Mouse (Mus musculus): Measurements from ENCODE around the gene Hbs1l. TPM values are rescaled to one million over a fixed set of nuclear protein-coding genes. Genes with fewer than 3 reads are reported as not detected.

The Hbs1l gene
- polyA plus RNA-seq, 1 experiment from 2014 or later, result 109 TPM

DNA sequence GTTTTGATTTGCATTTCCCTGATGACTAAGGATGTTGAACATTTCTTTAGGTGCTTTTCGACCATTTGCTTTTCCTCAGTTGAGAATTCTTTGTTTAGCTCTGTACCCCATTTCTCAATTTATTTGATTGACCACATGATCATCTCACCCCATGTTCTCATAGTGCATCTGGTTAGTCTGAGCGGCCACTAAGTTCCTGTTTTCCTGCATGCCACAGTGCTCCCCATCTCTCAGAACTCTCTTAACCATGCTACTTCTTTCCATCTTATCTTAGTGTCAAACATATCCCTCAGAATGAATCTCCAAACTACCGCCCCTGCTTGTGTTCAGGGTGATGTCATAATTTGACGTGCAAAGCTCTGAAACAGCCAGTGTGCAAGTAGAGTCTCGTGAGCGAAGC is 30.6 kb downstream of the Hbs1l start:
- Histone ChIP-seq H3K4me1 (ENCODE audit: control insufficient read depth, insufficient read depth, low read length) (no peaks in the 10 kb centered on the region), H3K9me3 (ENCODE audit: control insufficient read depth, low read length) (no peaks in the 10 kb centered on the region)
- 92% methylated on average over 6 of the region's 6 CpGs for WGBS

DNA sequence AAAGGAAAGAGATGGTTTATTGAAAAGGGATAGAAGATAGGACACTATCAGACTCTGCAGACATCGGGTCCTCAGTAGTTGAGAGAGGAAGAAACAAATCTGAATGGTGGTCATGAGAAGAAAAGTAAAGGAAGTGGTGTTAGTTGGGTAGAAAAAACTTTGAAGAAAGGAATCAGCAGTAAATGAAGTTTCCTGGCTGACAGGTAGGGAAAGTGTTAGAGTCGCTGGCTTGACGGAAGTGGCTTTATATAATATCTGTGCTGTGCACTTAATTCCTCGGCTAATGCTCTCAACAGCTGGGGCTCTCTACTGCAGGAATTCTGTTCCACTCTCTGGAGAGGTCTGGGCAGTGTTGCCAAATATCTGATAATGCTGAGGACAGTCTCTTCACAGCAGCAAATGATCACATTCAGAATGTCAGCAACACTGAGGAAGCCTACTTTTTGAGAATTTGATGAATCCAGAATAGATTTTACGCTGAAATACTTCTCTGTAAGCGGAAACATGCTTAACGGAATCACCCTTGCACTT is 31.9 kb downstream of the Hbs1l start:
- ATAC-seq (ENCODE audit: low FRiP score, low TSS enrichment), result no peak
- H3K4me2 ChIP-seq (replicated peaks; ENCODE audit: low read depth, low read length), result no peak overlapping the region
- WGBS, result 84% methylated on average over 7 of the region's 7 CpGs
- H3K27ac ChIP-seq (ENCODE audit: low read depth, low read length), result no peak overlapping the region
- H3K4me1 ChIP-seq (ENCODE audit: control insufficient read depth, insufficient read depth, low read length), result no peaks in the 10 kb centered on the region
- H3K4me3 ChIP-seq (ENCODE audit: low read length), result no peak overlapping the region
- no peaks in the 10 kb centered on the region for H3K9me3 ChIP-seq (ENCODE audit: control insufficient read depth, low read length)
- H3K36me3 ChIP-seq (ENCODE audit: control insufficient read depth, insufficient read depth, low read length), result peaks cover 4% of the 10 kb centered on the region; the same call in 1 of the 2 replicates
- no peak overlapping the region for H3K9ac ChIP-seq (ENCODE audit: low read depth, low read length)
- H3K27me3 ChIP-seq (ENCODE audit: control insufficient read depth, insufficient read depth, low read length), result no peaks in the 10 kb centered on the region

More for the DNA sequence above, 30.6 kb downstream of the Hbs1l start:
- H3K4me2 ChIP-seq (replicated peaks; ENCODE audit: low read depth, low read length), result no peak overlapping the region
- no peak overlapping the region for H3K9ac ChIP-seq (ENCODE audit: low read depth, low read length)
- H3K27me3 ChIP-seq (ENCODE audit: control insufficient read depth, insufficient read depth, low read length), result no peaks in the 10 kb centered on the region
- no peak overlapping the region for H3K4me3 ChIP-seq (ENCODE audit: low read length)
- ATAC-seq (ENCODE audit: low FRiP score, low TSS enrichment), result no peak
- H3K27ac ChIP-seq (ENCODE audit: low read depth, low read length), result no peak overlapping the region
- peaks cover 2% of the 10 kb centered on the region; the same call in 1 of the 2 replicates for H3K36me3 ChIP-seq (ENCODE audit: control insufficient read depth, insufficient read depth, low read length)

DNA sequence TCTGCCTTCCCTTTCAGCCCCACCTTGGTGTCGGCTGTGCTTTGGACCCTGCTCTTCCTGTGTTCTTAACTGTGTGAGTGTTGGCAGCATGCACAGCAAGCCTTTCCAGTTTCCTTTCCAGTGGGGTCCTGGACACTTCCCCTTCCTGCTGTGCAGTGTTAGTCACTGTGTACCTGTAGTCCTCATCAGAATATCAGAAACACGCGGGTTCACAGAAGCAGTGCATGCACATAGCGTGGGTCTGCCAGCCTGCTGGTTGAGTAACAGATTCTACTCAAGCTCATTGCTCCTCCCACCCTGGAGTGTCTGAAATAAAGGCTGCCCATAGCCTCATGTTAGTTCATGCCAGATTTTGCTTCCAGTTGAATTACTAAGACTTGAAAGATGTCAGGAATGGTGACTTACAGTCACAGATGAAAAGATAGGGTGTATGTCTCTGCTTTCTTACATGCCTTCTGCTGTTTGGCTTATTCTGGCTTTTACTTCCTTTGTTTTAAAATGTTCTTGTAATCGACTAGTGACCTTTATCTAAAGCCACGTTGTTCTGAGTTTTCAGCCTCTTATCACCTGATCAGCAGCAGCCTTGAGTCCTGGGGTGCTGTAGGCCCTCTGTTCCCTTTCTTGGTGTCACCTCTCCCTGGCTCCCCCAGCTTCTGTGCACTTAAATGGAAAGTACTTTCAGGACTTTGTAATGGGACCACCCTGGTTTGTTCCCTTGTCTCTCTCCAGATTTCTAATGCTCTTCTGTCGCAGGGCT is 38.7 kb downstream of the Hbs1l start:
- Histone ChIP-seq H3K4me1 (ENCODE audit: control insufficient read depth, insufficient read depth, low read length) (no peaks in the 10 kb centered on the region), H3K9ac (ENCODE audit: low read depth, low read length) (no peak overlapping the region), H3K9me3 (ENCODE audit: control insufficient read depth, low read length) (peaks cover 4% of the 10 kb centered on the region; the same call in 1 of the 2 replicates), H3K27ac (ENCODE audit: low read depth, low read length) (no peak overlapping the region), H3K36me3 (ENCODE audit: control insufficient read depth, insufficient read depth, low read length) (peaks cover 25% of the 10 kb centered on the region), H3K27me3 (ENCODE audit: control insufficient read depth, insufficient read depth, low read length) (no peaks in the 10 kb centered on the region), H3K4me3 (ENCODE audit: low read length) (no peak overlapping the region), H3K4me2 (replicated peaks; ENCODE audit: low read depth, low read length) (no peak overlapping the region)
- no peak for ATAC-seq (ENCODE audit: low FRiP score, low TSS enrichment)
- WGBS, result 79% methylated on average over 7 of the region's 7 CpGs

DNA sequence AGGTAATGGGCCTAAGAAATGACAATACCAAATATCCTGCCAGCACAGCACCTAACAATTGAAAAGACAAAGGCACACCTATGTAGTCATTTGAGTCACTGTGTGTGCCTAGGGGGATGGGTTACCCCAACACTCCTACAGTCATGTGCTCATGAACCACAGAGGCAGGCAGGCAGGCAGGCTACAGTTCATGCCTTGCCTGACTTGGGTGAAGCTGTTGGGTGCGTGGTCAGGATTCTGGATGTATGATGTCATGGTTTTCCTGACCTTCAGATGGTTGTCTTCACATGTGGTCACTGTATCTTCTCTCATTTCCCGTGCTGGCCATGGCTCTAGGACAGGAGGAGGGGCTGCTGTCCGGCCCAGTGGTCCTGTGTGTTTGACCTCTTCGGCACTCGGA is 39.8 kb downstream of the Hbs1l start:
- H3K27me3 ChIP-seq (ENCODE audit: control insufficient read depth, insufficient read depth, low read length), result no peaks in the 10 kb centered on the region
- no peak overlapping the region for H3K4me2 ChIP-seq (replicated peaks; ENCODE audit: low read depth, low read length)
- 93% methylated on average over 5 of the region's 5 CpGs for WGBS
- H3K27ac ChIP-seq (ENCODE audit: low read depth, low read length), result no peak overlapping the region
- no peak overlapping the region for H3K9ac ChIP-seq (ENCODE audit: low read depth, low read length)
- no peak for ATAC-seq (ENCODE audit: low FRiP score, low TSS enrichment)
- peaks cover 4% of the 10 kb centered on the region; the same call in 1 of the 2 replicates for H3K9me3 ChIP-seq (ENCODE audit: control insufficient read depth, low read length)
- H3K4me1 ChIP-seq (ENCODE audit: control insufficient read depth, insufficient read depth, low read length), result no peaks in the 10 kb centered on the region
- H3K4me3 ChIP-seq (ENCODE audit: low read length), result no peak overlapping the region
- peaks cover 25% of the 10 kb centered on the region for H3K36me3 ChIP-seq (ENCODE audit: control insufficient read depth, insufficient read depth, low read length)

DNA sequence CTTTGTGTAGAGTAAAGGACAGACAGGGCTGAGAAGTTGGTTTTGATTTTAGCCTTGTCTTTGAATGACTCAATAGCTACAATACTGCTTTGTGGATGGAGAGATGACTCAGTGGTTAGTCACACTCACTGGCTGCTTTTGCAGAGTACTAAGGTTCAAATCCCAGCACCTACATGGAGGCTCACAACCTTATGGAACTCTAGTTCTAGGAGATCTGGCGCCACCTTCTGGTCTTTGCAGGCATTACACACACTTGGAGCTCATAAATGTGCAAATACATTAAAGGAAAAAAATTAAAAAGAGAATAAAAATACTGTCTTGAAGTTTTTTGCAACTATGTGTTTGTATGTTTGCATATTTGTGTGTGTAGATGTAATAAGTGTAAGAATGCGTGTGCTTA is 41.4 kb downstream of the Hbs1l start:
- H3K36me3 ChIP-seq (ENCODE audit: control insufficient read depth, insufficient read depth, low read length), result peaks cover 30% of the 10 kb centered on the region
- ATAC-seq (ENCODE audit: low FRiP score, low TSS enrichment), result no peak
- no peaks in the 10 kb centered on the region for H3K4me1 ChIP-seq (ENCODE audit: control insufficient read depth, insufficient read depth, low read length)
- H3K9ac ChIP-seq (ENCODE audit: low read depth, low read length), result no peak overlapping the region
- no peaks in the 10 kb centered on the region for H3K27me3 ChIP-seq (ENCODE audit: control insufficient read depth, insufficient read depth, low read length)
- WGBS, result 69% methylated on average over 2 of the region's 2 CpGs
- H3K27ac ChIP-seq (ENCODE audit: low read depth, low read length), result no peak overlapping the region
- H3K9me3 ChIP-seq (ENCODE audit: control insufficient read depth, low read length), result peaks cover 4% of the 10 kb centered on the region; the same call in 1 of the 2 replicates
- H3K4me2 ChIP-seq (replicated peaks; ENCODE audit: low read depth, low read length), result no peak overlapping the region
- H3K4me3 ChIP-seq (ENCODE audit: low read length), result no peak overlapping the region

DNA sequence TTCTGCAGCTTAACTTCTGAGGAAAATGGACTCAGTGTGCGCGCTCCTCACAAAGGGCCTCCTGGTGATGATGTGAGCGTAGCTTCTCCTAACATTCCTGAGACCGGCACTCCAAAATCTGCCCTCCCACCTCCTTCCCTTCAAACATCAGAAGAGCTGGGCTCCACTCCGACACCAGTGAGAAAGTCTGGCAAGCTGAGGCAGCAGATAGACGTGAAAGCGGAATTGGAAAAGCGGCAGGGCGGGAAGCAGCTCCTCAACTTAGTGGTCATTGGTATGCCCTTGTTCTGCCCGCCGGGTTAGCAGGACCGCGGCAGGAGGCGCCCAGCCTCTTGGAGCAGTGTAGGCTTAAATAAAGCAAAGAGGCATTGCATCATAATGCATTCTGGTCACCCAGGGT is 45.9 kb downstream of the Hbs1l start:
- H3K4me1 ChIP-seq (ENCODE audit: control insufficient read depth, insufficient read depth, low read length), result no peaks in the 10 kb centered on the region
- no peak overlapping the region for H3K27ac ChIP-seq (ENCODE audit: low read depth, low read length)
- WGBS, result 90% methylated on average over 14 of the region's 14 CpGs
- ATAC-seq (ENCODE audit: low FRiP score, low TSS enrichment), result no peak
- no peak overlapping the region for H3K9ac ChIP-seq (ENCODE audit: low read depth, low read length)
- no peak overlapping the region for H3K4me2 ChIP-seq (replicated peaks; ENCODE audit: low read depth, low read length)
- H3K27me3 ChIP-seq (ENCODE audit: control insufficient read depth, insufficient read depth, low read length), result no peaks in the 10 kb centered on the region
- peaks cover 39% of the 10 kb centered on the region for H3K36me3 ChIP-seq (ENCODE audit: control insufficient read depth, insufficient read depth, low read length)
- H3K4me3 ChIP-seq (ENCODE audit: low read length), result no peak overlapping the region
- peaks cover 4% of the 10 kb centered on the region; the same call in 1 of the 2 replicates for H3K9me3 ChIP-seq (ENCODE audit: control insufficient read depth, low read length)

DNA sequence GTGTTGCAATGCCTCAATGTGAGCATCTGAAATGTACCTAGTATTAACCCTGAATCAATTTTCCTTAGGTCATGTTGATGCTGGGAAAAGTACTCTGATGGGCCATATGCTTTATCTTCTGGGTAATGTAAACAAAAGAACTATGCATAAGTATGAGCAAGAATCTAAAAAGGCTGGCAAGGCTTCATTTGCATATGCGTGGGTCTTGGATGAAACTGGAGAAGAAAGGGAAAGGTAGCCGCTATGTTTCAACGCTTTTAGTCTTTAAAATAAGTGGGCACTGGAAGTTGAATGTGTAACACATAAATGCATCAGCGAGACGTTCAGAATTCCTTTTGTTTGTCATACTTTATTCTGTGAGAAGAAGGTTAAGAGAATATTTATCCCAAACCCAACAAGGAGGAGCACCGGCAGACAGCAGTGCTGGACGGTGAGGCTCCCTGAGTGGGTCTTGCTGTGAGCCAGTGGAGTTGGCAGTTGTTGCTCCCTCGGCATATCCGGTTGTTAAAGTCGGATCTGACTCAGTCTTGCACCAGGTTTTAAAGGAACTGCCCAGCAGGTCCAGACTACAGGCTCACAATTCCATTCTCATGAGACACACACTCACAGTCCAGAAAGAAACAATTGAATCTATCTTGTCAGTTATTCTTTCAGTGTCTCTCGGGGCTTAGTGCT is 46.7 kb downstream of the Hbs1l start:
- Histone ChIP-seq H3K27ac (ENCODE audit: low read depth, low read length) (no peak overlapping the region), H3K4me3 (ENCODE audit: low read length) (no peak overlapping the region), H3K4me1 (ENCODE audit: control insufficient read depth, insufficient read depth, low read length) (no peaks in the 10 kb centered on the region), H3K27me3 (ENCODE audit: control insufficient read depth, insufficient read depth, low read length) (no peaks in the 10 kb centered on the region), H3K9me3 (ENCODE audit: control insufficient read depth, low read length) (no peaks in the 10 kb centered on the region), H3K4me2 (replicated peaks; ENCODE audit: low read depth, low read length) (no peak overlapping the region), H3K9ac (ENCODE audit: low read depth, low read length) (no peak overlapping the region), H3K36me3 (ENCODE audit: control insufficient read depth, insufficient read depth, low read length) (peaks cover 40% of the 10 kb centered on the region)
- 91% methylated on average over 11 of the region's 11 CpGs for whole genome bisulfite sequencing
- no peak for ATAC-seq (ENCODE audit: low FRiP score, low TSS enrichment)

DNA sequence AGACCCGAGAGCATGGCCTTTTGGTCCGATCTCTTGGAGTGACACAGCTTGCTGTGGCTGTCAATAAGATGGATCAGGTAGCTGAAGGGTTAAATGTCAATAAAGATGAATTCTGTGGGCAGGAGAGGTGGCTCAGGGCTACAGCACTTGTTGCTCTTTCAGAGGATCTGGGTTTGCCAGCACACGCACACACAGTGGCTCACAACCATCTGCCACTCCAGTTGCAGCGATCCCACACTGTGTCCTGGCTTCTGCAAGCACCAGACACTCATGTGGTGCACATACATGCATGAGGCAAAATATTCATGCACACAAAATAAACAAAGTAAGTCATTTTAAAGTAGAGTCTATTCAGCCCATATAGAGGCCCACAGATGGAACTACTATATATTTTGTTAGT is 51.6 kb downstream of the Hbs1l start:
- no peaks in the 10 kb centered on the region for H3K4me1 ChIP-seq (ENCODE audit: control insufficient read depth, insufficient read depth, low read length)
- H3K36me3 ChIP-seq (ENCODE audit: control insufficient read depth, insufficient read depth, low read length), result peaks cover 49% of the 10 kb centered on the region
- WGBS, result 90% methylated on average over 4 of the region's 4 CpGs
- H3K4me3 ChIP-seq (ENCODE audit: low read length), result no peak overlapping the region
- no peak overlapping the region for H3K9ac ChIP-seq (ENCODE audit: low read depth, low read length)
- no peak overlapping the region for H3K4me2 ChIP-seq (replicated peaks; ENCODE audit: low read depth, low read length)
- no peak for ATAC-seq (ENCODE audit: low FRiP score, low TSS enrichment)
- no peaks in the 10 kb centered on the region for H3K9me3 ChIP-seq (ENCODE audit: control insufficient read depth, low read length)
- no peak overlapping the region for H3K27ac ChIP-seq (ENCODE audit: low read depth, low read length)
- no peaks in the 10 kb centered on the region for H3K27me3 ChIP-seq (ENCODE audit: control insufficient read depth, insufficient read depth, low read length)

DNA sequence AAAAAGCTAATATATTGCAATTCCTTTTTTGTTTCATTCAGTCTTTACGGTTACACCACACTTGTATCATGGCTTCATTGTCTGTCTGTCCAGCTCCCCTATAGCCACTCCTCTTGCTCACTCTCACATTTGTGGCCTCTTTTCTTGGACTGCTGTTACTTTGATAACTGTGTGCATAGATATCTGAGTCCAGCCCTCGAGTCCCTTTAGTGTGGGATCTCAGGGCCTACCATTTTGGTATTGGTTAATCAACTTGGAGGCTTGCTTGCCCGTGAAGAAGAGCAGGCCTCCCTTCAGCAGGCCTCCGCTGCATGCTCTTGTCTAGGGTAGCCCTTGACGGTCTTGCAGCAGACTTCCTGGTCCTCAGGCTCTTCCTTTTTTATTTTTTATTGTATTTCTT is 53.7 kb downstream of the Hbs1l start:
- WGBS, result 96% methylated on average over 5 of the region's 5 CpGs

More for the DNA sequence above, 53.7 kb downstream of the Hbs1l start:
- no peaks in the 10 kb centered on the region for H3K4me1 ChIP-seq (ENCODE audit: control insufficient read depth, insufficient read depth, low read length)
- H3K36me3 ChIP-seq (ENCODE audit: control insufficient read depth, insufficient read depth, low read length), result peaks cover 61% of the 10 kb centered on the region
- no peak overlapping the region for H3K27ac ChIP-seq (ENCODE audit: low read depth, low read length)
- ATAC-seq (ENCODE audit: low FRiP score, low TSS enrichment), result no peak
- no peak overlapping the region for H3K4me3 ChIP-seq (ENCODE audit: low read length)
- no peak overlapping the region for H3K4me2 ChIP-seq (replicated peaks; ENCODE audit: low read depth, low read length)
- H3K27me3 ChIP-seq (ENCODE audit: control insufficient read depth, insufficient read depth, low read length), result no peaks in the 10 kb centered on the region
- no peak overlapping the region for H3K9ac ChIP-seq (ENCODE audit: low read depth, low read length)
- H3K9me3 ChIP-seq (ENCODE audit: control insufficient read depth, low read length), result no peaks in the 10 kb centered on the region
